Mouse (Mus musculus): ENCODE data around the gene Zfp980.
"Not testable (repeated sequence)": the region's sequence is repeated elsewhere in the genome, so short reads cannot be mapped to it uniquely, and the experiment has no call there.

- not testable (repeated sequence) for TF ChIP-seq CTCF (IDR thresholded peaks at IDR 0.05; ENCODE audit: extremely low read depth, insufficient read length, insufficient replicate concordance, low read depth, low read length); POLR2A (IDR thresholded peaks at IDR 0.05; ENCODE audit: low read depth, low read length)
These were observed 10.3 kb downstream of the Zfp980 start for GRCm38 (mm10) chr4:145680672-145681387.
